Mouse (Mus musculus) C2C12 (cell line): ENCODE data around the gene Foxn3.

Source experiments
- CEBPB ChIP-seq: IDR thresholded peaks from one replicate; pipeline ENCODE4 v1.6.1; 2011; ENCODE audit warnings: low read depth, mild to moderate bottlenecking, control low read depth, moderate library complexity
- CTCF ChIP-seq: IDR thresholded peaks from one replicate; pipeline ENCODE4 v1.5.1; 2011; ENCODE audit not compliant: control insufficient read depth, insufficient read depth, insufficient read length
- MAX ChIP-seq: IDR thresholded peaks from one replicate; pipeline ENCODE4 v1.6.1; 2011; ENCODE audit warnings: mild to moderate bottlenecking, control low read depth
- MYOD1 ChIP-seq: IDR thresholded peaks from one replicate; pipeline ENCODE4 v1.6.1; 2011; ENCODE audit warnings: low read depth; ENCODE audit not compliant: control insufficient read depth, insufficient read length
- MYOG ChIP-seq: IDR thresholded peaks from one replicate; pipeline ENCODE4 v1.6.1; 2011; ENCODE audit not compliant: control insufficient read depth, insufficient read length; ENCODE audit errors: extremely low read depth

DNA sequence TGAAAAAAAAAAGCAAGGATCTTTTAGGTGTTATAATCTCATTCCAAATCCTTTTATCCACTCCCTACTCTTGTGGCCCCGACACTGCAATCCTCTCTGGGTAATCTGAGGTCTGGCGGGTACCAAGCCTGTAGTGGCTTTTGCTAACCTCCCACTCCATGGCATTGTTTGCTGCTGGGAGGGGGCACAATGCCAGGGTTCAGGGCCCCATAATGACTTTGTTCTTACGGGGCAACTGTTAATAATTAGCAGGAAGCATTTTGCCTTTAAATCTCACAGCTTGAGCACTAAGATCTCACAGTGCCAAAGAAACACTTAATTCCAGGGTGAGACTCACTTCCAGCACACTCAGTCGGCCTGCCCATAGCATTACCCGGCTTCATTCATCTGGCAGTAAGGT lies 244.2 kb downstream of the Foxn3 start:
- TF ChIP-seq CTCF: no peak
- TF ChIP-seq MYOD1: no peak
- no peak for TF ChIP-seq MYOG
- no peak for TF ChIP-seq MAX
- no peak for TF ChIP-seq CEBPB
